Mouse (Mus musculus) cortical plate, adult 2 months (tissue): ENCODE measurements at regions not wholly inside any gene's neighbourhood (a gene's known extent, or its start where the extent isn't known, plus 50 kb on each side); places are given as distances from the start of the nearest gene placed in this dataset.
"Not testable (repeated sequence)": the region's sequence is repeated elsewhere in the genome, so short reads cannot be mapped to it uniquely, and the experiment has no call there.

Experiments
- H3K27ac ChIP-seq: fragments of 200-500 bp; 2 replicates; pipeline ENCODE4 v1.5.1; 2012; ENCODE audit warnings: low read length, control low read depth, inconsistent platforms; ENCODE audit not compliant: insufficient read depth
- H3K4me1 ChIP-seq: fragments of 200-500 bp; 2 replicates; pipeline ENCODE4 v1.6.1; 2011; ENCODE audit warnings: low read length; ENCODE audit not compliant: control insufficient read depth, insufficient read depth
- H3K4me3 ChIP-seq: fragments of 200-500 bp; 2 replicates; pipeline ENCODE4 v1.5.1; 2011; ENCODE audit warnings: mild to moderate bottlenecking, low read length, control low read depth; ENCODE audit not compliant: insufficient read depth
- CTCF ChIP-seq: fragments of 200-500 bp; IDR thresholded peaks from 2 replicates; pipeline ENCODE4 v1.5.1; 2011; ENCODE audit warnings: mild to moderate bottlenecking, control low read depth, low read length; ENCODE audit not compliant: insufficient read depth; ENCODE audit errors: extremely low read depth
- POLR2A ChIP-seq: fragments of 200-500 bp; IDR thresholded peaks from 2 replicates; pipeline ENCODE4 v1.6.1; 2011; ENCODE audit warnings: mild to moderate bottlenecking, low read length, control low read depth; ENCODE audit not compliant: insufficient read depth; ENCODE audit errors: extremely low read depth

DNA sequence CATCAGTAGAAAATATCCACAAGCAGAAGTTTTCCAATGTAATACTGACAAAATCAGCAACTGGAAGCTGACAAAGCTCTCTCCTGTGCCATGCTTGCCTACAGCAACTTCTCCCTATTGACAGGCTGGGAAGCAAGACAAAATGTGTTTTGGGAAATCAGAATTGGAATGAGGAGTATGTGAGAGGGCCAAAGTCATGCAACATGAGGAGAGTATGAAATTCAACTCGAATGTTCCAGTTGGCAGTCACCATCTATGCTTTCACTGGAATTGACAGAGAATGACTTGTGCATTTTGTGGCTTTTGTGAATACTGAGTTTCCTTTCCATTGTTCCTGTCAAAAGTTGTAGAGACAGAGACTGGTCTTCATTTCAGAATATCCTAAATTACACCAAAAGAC is 409.7 kb downstream of the Car8 start:
- H3K4me1 ChIP-seq = no peaks in the 10 kb centered on the region
- no peak overlapping the region for H3K4me3 ChIP-seq
- H3K27ac ChIP-seq = no peak overlapping the region
- no peak for TF ChIP-seq POLR2A
- TF ChIP-seq CTCF = no peak

DNA sequence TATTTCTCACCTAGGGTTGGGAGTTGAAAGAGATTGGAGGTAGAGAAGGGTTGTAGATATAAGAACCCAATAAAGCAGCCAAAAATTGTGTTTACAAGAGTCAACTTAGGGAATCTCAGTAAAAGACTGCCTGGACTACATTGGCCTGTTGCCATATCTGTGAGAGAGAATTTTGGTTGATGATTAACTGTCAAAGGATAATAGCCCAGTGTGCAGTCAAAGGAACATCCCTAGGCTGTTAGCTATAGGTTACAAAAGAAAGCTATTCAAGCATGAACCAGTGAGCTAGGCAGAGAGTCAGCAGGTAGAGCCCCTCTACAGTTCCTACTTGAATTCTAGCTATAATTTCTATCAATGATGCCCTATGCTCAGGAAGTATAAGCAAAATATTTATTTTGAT is 419.0 kb downstream of the Car8 start:
- H3K4me3 ChIP-seq = no peak overlapping the region
- H3K4me1 ChIP-seq = no peaks in the 10 kb centered on the region
- H3K27ac ChIP-seq = no peak overlapping the region
- no peak for TF ChIP-seq CTCF
- no peak for TF ChIP-seq POLR2A

DNA sequence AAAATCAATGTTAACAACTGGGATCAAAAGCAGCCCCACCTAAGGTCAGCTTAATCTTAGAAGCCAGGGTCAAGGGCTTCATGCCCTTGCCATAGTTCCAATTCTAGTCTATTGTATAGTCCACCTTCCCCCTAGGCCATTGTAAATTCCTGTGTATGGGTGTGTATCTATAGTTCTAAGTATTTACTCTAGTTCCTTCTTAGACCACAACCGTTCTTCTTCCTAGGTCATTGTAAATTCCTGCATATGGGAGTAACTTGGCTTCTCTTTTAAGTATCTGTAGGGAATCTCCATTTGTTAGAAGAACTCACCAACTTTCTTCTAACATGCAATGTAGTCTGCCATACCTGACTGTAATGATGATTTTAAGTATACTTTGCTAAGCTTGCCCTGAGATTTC is 461.1 kb downstream of the Car8 start:
- not testable (repeated sequence) for H3K27ac ChIP-seq, H3K4me3 ChIP-seq, H3K4me1 ChIP-seq

DNA sequence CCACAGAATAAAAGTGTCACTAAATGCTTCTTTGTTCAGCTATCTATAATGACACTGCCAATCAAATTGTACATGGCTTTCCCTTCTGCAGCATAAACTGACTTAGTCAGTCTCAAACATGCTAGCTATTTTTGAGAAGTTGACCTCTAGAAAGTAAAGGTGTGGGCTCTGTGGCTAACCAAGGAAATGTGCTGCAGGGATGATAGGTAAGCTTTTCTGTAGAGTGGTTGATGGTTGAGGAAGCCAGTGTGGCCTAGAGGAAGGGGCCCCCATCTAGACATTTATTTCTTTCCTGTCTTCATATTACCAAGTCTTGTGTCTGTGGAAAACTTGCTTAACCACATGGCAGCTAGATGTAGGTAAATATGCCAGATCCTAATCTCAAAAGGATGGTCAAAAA is 483.4 kb downstream of the Car8 start:
- no peaks in the 10 kb centered on the region for H3K4me1 ChIP-seq

DNA sequence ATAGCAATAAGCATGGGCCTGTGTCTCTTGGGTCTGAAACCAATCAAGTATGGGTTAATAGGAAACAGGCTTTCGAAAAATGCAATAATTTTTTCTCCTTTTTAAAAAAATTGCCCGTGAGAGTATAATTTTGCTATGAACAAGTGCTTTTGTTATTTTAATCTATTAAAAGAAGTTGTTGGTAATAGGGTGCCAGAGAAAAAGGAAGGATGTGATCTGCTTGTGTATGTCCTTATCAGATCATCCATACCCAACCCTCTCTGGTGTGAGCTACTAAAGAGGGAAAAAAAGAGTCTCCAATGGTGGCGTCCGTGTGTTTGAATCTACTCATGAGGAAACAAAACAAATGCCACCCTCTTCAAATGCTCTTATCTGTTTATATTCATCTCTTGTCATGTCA is 484.9 kb downstream of the Car8 start:
- no peak overlapping the region for H3K27ac ChIP-seq
- TF ChIP-seq CTCF = no peak
- TF ChIP-seq POLR2A = no peak
- no peak overlapping the region for H3K4me3 ChIP-seq

More for the DNA sequence above, 483.4 kb downstream of the Car8 start:
- H3K4me3 ChIP-seq = no peak overlapping the region
- no peak for TF ChIP-seq CTCF
- no peak for TF ChIP-seq POLR2A
- H3K27ac ChIP-seq = no peak overlapping the region

DNA sequence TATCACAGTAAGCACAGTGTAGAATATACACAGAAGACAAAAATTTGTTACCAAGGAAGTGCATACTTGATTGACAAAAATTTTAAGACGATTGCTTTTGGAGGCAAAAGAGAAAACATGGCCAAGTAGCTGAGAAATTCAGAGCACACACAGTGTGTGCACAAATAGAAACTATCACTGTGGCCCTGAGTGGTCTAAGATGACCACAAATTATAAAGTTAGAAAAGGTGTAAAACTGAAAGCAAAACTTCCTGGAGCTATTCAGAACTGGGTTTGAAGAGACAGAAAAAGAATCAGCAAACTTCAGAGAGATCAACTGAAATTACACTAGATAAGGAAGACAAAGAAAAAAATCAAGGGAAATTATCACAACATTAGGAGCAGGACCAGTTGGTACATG is 487.6 kb downstream of the Car8 start:
- Histone ChIP-seq H3K4me1 (no peaks in the 10 kb centered on the region), H3K27ac (no peak overlapping the region), H3K4me3 (no peak overlapping the region)
- no peak for TF ChIP-seq POLR2A

More for the DNA sequence above, 484.9 kb downstream of the Car8 start:
- no peaks in the 10 kb centered on the region for H3K4me1 ChIP-seq

DNA sequence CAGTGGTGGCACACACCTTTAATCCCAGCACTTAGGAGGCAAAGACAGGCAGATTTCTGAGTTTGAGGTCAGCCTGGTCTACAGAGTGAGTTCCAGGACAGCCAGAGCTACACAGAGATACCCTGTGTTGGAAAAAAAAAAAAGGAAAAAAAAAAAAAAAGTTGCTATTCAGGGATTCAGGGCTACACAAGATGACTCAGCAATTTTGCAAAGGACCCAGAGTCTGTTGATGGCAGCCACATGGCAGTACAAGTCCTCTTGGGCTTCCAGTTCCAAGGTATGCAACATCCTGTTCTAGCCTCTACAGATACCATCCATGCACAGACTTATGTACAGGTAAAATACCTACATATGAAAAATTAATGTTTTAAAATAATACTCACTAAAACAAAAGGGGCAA is 515.9 kb downstream of the Car8 start:
- Histone ChIP-seq H3K27ac (no peak overlapping the region), H3K4me1 (no peaks in the 10 kb centered on the region), H3K4me3 (no peak overlapping the region)
- TF ChIP-seq CTCF = no peak
- TF ChIP-seq POLR2A = no peak

DNA sequence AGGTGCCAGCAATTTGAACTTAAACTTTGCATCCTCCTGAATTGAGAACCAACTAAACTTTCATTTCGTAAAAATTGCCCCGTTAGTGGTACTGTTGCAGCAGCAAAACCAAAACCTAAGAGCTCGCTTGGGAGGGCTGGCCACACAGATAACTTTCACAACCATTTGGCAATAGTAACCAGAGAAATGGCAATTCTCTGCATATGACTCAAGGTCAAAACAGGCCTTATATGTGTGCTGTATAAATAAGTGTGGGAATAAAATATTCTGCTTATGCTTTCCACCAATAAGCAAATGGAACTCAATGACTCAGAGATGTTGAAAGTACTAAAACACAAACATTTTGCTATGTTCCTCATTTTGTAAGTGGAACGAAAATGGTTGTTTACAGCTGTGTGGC is 550.3 kb downstream of the Car8 start:
- Histone ChIP-seq H3K4me1 (no peaks in the 10 kb centered on the region), H3K4me3 (no peak overlapping the region), H3K27ac (no peak overlapping the region)
- TF ChIP-seq POLR2A (no peak), CTCF (no peak)

DNA sequence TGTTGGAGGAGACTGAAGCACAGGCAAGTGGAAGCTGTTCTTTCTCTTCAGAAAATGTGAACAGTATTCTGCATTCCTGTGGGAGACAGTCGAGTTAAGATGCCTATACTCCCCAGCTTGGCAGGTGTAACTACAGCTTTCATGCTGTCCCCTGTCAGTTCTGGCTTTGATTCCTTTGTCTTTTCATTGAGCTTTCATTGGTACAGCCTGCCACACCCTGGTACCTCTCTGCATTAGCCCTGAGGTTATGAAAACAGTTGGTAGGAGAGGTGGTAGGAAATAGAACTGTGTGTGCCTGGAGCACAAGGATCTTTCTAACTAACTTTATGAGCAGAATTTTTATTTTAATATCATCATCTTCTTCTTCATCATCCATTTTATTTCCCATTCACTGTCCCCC is 551.6 kb downstream of the Car8 start:
- no peak overlapping the region for H3K27ac ChIP-seq
- no peak overlapping the region for H3K4me3 ChIP-seq
- no peak for TF ChIP-seq CTCF
- TF ChIP-seq POLR2A = no peak
- no peaks in the 10 kb centered on the region for H3K4me1 ChIP-seq

DNA sequence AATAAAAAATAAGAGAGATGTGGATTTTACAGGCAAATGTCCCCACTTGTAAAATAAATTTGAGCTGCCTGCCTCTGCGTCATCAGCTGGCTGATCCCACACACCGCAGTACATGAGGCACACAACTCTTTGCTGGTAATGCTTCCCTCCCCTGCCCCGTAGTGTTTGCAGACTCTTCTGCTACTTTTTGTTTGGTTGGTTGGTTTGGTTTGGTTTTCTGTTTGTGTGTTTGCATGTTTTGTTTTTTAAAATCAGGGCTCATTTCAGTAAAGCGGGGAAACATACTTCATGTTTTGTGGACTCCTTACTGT is 568.1 kb downstream of the Car8 start:
- no peak for TF ChIP-seq POLR2A
- TF ChIP-seq CTCF = no peak
- Histone ChIP-seq H3K27ac (no peak overlapping the region), H3K4me1 (no peaks in the 10 kb centered on the region), H3K4me3 (no peak overlapping the region)

DNA sequence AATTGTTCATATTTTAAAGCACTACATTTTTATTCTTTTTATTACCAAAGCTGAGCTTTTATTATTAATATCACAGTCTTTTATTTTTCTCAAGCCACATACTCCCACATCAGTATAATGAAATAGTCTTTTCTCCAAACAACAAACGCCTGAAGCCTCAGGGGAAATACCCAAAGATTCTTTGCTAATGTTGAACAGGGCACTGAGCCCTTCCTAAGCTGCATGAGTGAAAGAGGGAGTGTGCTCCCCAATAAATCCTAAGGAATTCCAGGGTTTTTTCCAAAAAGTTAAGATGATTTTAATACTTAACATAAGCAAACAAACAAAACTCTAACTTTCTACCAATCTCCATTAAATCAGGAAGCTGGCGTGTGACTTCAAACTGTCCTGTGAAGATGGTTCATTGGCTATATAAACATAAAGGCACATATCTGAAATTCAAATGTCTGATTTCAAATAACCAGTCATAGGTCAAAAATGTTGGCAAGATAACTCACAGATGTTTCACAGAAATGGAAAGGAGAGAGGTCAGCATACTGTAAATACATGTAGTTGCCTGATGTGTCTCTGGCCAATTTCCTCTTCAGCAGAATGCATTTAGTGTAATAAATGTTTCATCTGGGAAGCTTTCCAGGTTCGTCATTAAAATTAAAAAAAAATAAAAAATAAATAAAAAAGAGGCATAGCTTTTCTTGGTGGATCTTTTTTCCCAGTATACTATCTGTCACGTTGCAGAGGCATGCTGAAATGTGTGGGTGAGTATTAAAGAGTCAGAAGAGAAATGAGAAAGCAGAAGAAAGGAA is 568.6 kb downstream of the Car8 start:
- Histone ChIP-seq H3K4me3 (no peak overlapping the region), H3K4me1 (no peaks in the 10 kb centered on the region), H3K27ac (no peak overlapping the region)
- TF ChIP-seq POLR2A (no peak), CTCF (no peak)
